Mouse (Mus musculus) mouse trophoblast stem cell (cell line): ENCODE results near the gene Rcvrn.

Experiments used
- in situ Hi-C, 2 experiments: fragments of 300-500 bp; cut with MseI, MboI; formaldehyde crosslinking; loops; 2 replicates in 1 of 2; 3 replicates in 1 of 2; pipeline ENCODE4 v1.15.1; 2025

The Rcvrn gene

DNA sequence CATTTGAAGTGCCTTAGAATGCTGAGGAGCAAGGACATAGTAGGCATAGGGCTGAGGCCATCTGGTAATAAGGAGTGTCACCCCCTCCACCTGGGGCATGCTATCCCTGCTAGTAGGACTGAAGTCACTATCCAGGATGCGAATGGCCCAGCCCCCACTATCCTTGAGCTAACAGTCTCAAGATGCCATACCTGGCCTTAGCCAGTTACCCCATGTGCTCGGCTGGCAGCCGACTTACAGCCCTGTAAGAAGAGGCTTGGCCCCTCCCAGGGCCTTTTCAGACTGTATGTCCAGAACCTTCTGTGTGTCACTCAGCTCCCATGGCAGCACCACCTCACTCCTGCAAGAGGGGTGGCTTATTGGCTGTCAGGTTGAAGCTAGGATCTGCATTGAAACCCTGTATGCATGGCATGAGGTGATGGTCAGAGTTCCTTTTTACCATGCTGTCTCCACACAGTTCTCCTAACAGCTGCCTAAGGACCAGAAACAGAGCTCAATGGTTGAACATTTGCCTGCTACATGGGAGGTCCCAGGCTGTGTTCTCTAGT is 26.6 kb upstream of the Rcvrn start:
- in situ Hi-C loops, result no loop called here

DNA sequence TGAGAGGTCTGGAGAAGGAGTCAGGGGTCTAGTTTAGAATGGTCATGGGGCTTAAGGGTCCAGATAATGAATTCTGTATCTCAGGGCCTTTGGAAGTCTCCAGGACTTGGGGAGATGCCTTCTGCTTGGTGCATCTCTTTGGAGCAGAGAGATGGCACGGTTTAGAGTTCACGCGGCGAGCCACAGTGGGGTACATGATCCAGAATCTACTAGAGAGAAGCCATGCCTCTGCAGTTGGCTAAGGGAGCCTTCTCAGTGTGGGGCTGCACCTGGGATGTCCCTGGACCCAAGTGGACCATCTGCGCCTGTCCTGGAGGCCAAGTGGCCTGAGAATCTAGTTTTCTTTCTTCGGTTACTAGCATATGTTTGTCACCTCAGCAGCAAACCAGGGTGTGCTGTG is 25.1 kb upstream of the Rcvrn start:
- in situ Hi-C loops, result no loop called here

DNA sequence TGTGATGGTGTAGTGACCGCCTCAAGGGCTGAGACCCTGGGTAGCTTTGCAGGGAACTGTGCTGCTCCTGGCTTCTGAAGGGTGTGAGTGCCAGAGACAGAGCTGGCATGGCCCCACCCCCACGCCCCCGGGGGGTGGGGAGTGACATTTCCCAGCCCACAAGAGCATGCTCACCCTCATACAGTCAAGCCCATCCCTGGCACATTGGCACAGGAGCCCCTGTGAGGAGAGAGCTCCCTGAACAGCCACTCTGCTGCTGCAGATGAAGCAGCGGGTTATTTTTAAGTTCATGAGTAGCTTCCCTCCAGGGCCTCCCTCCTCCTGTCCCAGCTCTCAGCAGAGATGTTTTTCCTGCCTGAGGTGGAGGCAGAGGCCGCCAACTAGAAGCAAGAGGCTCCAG is 23.0 kb upstream of the Rcvrn start:
- in situ Hi-C loops, result no loop called here

DNA sequence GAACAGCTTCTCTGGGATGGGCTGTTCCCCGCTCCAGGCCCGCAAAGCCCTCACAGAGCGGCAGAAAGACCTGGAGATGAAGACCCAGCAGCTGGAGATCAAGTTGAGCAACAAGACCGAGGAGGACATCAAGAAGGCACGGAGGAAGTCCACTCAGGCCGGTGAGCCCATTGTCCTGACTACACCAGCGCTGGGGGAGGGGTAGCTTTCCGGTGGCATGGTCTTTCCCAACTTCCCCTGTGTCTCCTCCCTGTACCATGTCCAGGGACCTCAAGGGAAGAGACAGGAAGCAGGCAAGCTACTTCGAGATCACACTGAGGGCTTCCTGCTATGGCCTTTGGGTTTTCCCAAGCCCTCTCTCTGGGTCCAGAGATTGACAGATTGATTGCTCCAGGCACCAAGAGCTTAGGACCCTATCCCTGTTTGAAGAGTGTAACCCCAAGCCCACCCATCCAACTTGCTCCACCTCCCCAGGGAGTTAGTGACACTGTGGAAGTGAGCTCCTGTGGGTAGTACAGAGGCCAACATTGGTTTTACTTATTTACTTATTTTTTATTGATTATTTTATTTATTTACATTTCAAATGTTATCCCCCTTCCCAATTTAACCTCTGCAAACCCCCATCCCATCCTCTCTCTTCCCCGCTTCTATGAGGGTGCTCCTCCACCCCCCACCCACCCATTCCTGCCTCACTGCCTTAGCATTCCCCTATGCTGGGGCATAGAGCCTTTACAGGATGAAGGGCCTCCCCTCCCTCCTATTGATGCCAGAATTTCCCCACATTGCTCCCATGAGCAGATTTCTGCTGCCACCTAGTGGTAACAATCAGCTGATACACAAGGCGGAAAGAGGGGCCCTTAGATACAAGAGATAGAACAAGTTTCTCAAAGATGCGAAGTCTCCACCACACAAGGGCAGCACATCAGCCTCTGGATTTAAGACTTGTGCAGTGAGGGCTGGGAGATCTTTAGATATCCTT is 19.3 kb upstream of the Rcvrn start:
- in situ Hi-C loops, result no loop called here

DNA sequence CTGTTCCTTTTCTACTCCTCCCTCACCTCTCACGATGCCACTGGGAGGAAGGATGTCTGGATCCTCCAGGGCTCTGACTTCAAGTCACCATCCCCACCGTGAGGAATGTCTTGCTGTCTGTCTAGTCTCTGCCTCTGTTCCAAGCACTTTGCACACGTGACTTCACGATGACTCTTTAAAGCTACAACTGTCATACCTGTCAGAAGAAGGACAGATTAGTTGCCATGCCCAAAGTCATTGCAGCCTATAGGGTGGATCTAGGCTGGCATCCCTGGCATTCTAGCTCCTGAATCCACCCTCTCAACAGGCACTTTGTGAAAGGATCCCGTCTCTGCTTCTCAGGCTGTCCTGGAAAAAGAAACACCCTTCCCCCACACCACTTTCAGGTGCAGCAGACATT is 15.8 kb upstream of the Rcvrn start:
- in situ Hi-C loops, result no loop called here

DNA sequence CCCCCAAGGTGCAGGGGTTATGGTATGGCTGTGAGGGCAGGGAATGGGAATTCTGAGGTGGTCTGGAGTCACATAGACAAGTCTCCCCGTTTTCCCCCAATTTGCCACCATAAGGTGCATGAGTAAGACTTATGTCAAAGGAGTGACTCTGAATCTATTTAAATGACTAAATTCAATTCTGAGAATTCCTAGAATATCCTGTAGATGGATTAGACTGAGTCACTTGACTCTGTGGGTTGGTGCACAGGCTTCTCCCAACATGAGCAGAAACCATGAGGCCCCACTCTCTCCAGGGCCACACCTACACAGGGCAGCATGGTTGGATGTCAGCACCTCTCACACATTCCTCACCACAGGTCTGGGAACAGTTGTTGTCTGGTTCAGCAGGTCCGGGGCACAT is 15.2 kb upstream of the Rcvrn start:
- in situ Hi-C loops, result no loop called here

DNA sequence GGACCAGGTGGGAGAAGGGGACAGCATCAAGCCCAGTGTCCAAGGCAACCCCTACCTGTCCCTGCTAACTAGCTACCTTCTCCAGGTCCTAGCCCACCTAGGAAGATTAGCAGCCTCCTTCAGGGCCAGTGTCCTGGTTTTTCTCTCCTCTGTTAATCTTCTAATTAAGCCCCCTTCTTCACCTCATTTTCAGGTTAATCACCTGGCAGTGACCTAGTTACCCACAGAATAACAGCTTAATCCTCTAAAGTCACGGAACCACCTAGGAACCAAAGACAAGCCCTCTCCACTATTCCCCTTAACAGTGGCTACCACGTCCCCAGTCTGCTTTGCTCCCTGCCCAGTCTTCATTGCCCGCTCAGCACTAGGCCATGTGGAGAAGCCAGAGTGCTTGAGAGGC is 13.3 kb upstream of the Rcvrn start:
- in situ Hi-C loops, result no loop called here

DNA sequence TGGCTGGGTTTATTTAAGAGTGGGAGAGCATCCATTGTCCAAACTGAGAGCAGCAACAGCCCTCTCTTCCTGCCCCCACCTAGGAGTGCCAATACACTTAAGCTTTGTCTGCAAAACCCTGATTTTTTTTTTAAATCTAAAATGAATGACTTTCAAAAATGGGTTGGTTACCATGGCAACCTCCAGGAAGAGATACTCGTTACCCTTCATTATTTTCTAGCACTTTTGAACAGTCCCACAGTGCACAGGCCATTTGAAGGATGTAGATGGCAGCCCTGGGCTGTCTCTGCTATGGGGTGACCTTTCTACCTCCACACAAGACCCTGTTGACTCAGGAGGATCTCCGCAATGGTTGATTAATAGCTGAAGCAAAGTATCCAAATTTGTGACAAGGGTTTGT is 9.0 kb upstream of the Rcvrn start:
- in situ Hi-C loops, result no loop called here

DNA sequence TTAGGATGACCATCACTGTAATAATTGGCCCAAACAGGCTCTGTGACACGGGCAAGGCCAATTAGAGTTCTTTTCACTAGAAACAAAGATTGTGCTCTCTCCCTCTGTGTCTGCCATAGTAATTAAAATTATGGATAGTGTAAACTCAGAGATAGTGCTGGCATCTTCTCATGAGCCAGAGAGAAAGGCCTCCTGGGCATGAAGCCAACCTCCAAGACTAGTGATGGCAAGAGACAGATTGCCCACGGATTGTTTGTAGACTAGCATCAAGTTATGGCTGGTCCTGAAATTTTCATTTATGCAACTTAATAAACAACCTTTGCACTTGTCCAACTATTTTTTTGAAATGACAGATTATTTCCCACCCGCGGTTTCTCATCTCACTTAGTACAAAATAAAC is 17.9 kb downstream of the Rcvrn start:
- in situ Hi-C loops, result no loop called here

DNA sequence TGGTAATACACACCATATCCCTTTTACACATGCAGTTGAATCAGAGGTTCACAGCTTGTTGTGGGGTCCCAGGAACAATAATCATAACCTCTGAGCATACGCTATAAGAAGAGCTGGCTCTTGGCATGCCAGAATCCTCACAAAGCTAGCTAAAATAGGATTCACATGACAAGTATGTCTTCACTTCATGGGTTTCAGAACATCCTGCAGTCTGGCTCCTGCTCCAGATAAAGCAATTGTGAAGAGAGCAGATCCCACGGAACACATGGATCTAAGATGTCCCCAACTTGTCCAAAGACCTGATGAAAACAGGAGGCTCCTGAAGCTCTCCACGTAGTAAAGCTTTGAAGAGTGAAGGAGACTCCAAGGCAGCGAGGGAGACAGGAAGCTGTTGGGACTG is 20.3 kb downstream of the Rcvrn start:
- in situ Hi-C loops, result no loop called here

DNA sequence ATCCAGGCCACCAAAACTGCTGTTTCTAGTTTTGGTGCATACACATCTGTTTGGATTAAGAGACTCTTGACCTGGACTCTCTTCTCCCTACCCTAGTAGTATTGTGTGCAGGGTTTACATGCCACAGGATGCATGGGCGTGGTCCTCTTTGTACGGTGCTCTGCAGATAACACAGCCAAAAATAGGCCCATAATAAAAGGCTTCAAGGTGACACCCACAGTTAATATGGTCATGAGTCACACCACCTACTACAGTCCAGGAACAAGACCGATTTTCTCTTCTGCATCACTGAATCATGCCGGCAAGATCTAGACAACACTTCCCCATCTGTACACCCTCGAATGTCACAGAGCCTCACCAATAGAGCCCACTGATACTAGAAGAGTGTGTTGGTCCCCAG is 26.4 kb downstream of the Rcvrn start:
- in situ Hi-C loops, result no loop called here

DNA sequence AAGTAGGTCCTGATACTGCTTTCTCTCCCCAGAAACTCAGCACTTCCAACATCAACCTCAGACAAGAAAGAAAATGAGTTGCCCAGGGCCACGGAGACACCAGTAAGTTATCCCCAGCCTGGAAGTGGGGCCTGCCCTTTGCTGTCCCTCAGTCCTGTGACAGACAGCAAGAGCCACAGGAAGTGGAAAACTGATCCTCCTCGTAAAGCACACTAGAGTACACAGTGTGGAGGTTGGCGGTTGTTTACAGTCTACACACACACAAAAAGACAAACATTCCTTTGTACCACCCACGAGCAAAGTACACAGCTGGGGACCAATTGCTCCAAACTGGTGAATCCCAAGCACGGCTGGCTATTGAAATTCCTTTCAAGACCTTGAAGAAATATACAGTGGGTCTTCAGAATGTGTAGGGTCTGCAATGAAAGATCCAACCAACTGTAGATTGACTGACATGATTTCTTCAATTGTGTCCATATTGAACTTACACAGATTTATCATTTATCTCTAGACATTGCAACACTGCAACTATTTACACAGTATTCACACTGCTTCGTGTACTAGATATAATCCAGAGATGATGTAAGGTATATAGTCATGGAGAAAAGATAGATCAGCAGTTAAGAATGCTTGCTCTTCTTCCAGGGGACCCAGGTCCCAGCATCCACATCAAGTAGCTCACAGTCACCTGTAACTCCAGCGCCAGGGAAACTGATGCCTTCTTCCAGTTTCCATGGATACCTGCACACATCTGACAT is 27.5 kb downstream of the Rcvrn start:
- in situ Hi-C loops, result no loop called here

DNA sequence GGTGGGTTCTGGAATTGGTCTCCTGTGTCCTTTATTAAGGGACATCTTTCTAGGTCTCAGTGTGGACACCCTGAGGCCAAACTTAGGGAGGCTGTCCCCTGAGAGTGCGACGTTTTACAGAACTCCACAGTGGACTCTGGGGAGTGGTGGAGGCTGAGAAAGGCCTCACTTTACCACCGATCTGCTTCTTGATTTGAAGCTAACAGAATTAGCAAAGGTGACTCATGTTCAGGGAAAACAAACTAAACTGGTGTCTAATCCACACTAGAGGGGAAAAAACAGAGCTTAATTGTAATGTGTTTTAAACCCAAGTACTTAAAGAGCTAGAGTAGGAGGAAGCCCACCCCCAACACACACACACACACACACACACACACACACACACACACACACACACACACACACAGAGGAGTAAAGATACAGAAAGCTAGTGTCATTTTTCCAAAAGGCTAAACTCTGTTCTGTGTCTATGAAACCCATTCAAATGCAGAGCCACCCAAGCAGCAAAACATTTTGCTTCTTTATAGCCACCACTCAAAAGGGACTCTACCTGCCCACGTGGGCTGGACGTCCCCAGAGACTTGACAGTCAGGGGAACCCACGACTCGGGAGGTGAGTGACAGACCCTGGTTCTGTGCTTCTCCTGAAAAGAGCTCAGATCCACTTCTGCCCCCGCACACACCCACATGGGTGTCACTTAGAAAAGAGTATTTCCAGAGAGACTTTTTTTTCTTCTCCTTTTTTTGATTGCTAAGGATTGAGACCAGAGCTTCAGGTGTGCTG is 28.3 kb downstream of the Rcvrn start:
- in situ Hi-C loops, result no loop called here

DNA sequence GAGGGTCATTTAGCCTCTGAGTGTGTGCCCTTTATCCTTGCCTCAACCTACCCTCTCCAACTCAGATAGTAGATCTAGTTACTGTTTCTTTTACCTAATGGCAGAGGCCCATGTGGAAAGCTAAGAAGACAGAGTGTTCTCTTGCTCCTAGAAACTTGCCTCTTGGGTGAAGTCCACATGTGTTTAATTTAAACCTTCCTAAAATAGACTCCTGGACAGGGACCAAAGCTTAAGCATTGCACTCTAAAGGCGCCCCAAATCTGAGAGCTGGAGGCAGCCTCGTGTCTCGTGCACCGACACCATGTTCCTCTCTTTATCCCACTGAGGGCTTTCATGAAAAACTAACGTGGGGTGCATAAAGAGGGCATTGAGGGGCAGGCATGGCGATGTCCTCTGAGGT is 32.0 kb downstream of the Rcvrn start:
- in situ Hi-C loops, result no loop called here

DNA sequence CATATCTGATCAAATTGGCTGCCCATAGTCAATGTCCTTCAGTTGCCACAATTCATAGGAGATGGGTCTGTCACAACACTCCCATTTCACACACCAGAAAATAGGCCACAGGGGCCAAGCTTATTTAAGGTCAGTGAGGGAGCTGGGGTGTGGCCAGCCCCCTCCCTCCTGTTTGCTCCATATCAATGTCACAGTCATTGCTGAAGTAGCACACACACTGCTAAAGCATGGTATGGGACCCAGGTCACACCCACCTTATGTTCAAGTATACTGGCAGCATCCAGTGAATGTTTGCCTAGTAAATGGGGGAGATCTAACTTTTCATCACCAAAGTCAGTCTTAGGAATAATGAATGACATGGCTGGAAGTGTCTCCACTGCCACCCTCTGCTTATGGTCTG is 33.6 kb downstream of the Rcvrn start:
- in situ Hi-C loops, result no loop called here

DNA sequence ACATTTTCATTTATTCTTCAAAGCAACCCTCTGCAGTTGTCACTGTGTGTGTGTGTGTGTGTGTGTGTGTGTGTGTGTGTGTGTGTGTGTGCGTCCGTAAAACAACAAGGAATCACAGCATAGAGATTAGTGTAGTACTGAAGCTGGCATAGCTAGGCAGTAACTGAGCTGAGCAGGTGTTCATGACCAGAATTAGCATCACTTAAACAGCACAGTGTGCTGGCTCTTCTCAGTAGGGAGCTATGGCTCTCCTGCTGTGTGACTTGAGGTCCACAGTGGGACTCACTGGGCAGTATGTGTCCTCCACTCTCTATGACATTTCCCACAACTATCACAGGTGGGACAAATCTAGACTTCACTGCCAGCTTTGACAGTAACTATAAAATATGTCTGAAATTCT is 35.9 kb downstream of the Rcvrn start:
- in situ Hi-C loops, result no loop called here

DNA sequence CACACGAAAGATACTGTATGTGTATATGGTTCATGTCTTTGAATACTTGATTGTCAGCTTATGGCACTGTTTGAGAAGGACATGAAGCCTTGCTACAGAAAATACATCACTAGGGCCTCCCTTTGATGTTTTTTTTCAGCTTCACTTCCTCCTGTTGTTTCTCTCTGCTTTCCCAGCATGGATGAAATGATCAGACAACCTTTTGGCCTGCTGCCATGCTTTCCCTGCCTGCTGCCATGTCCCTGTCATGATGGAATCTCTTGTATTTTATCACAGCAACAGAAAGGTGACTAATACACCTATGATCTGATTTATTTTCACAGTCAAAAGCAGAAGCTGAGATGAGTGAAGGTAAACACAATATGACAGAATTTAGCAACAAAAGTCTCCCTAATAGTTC is 38.6 kb downstream of the Rcvrn start:
- in situ Hi-C loops, result no loop called here

DNA sequence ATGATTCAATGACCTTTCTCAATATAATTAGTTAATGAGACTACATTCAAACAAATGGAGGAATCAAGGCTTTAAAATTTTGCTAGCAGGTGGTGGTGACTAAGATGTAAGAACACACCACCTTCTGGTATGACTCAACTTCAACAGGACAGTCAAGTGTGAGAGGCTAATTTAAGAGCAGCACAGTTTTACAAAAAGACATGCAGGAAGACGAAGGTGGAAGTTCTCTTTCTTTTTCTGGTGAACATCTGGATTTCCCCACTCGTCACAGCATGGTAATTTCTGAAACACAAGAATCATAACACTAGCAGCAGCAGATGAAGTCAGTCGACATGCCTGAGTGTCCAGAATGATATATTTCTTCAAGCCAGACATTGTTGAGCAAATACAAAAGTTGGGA is 39.5 kb downstream of the Rcvrn start:
- in situ Hi-C loops, result no loop called here

DNA sequence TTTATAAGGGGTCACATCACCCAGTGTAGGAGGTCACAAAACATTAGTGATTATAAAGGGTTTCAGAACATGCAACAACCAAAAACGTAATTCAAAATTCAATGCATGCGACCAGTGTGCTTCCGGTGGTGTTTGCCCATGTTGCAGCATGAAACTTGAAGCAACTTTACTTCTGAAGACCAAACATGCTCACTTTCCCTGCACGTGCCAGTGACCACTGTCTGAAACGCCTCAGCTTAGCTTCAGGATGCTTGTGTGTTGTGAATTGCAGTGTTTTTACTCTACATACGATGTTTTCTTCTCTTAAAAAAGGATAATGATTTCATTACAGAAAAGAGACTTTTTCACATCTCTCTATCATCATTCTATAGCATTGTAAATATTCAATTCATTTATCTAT is 43.2 kb downstream of the Rcvrn start:
- in situ Hi-C loops, result no loop called here

DNA sequence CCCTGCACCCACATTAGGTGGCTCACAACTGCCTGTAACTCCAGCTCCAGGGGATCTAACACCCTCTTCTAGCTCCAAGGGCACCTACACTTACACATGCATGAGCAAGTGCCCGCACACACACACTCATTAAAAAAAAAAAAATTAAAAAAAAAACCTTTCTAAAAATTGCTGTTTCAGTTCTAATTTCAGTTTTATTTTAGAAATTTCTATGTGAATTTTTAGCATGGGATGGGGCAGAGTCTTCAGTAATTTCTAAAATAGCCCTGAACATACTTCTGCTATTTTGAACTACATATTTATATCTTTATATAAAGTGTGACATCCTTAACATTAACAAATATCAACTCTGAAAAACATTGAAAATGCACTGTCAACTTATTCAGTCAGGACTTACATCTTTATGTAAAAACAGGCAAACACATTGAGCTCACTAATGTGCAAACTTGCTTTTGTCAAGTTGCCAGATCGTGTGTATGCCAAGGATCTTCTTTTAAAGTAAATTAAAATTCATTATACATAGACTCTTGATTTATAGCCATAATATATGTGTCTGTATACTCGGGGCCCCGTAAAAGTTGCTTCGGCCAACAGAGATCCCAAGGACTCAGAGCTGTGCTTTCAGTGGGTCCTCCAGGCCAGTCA is 43.8 kb downstream of the Rcvrn start:
- in situ Hi-C loops, result no loop called here

DNA sequence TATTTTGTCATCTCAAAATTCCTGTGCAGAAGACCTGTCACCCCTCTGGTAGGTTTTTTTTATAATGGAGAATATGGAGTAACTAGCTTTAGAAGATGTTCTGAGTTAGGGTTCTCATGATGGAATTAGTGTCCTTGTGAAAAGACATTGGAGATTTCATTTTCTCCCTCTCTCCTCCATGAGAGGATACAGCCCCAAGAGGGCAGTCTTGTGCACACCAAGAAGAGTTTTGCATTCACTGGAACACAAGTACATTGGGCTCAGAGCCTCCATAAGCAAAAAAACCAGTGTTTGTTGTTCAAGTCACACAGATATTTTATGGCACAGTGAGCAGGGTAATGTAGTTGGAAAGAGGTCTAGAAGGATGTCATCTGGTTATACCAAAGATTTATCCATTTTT is 46.4 kb downstream of the Rcvrn start:
- in situ Hi-C loops, result no loop called here
